Mouse (Mus musculus) brain, embryonic 14.5 days (tissue): ENCODE data around the gene Apip.

Experiments used
- CTCF ChIP-seq: fragments of 200-500 bp; IDR thresholded peaks from 2 replicates; pipeline ENCODE4 v1.5.1; 2012; ENCODE audit warnings: inconsistent platforms, mild to moderate bottlenecking, moderate library complexity, borderline replicate concordance; ENCODE audit not compliant: insufficient read depth, insufficient read length; ENCODE audit errors: extremely low read depth
- POLR2A ChIP-seq: fragments of 200-500 bp; IDR thresholded peaks from 2 replicates; pipeline ENCODE4 v1.6.1; 2012; ENCODE audit warnings: mild to moderate bottlenecking, inconsistent platforms, borderline replicate concordance; ENCODE audit not compliant: poor library complexity, insufficient read depth, insufficient read length, severe bottlenecking; ENCODE audit errors: extremely low read depth

- TF ChIP-seq CTCF: peak; percentile 64; the same call in 1 of the 2 replicates
- no peak for TF ChIP-seq POLR2A
Measured at GRCm38 (mm10) chr2:103062865-103063264, 10.6 kb upstream of the Apip start.
